Mouse (Mus musculus) CH12.LX (cell line): ENCODE measurements around the gene Hoxc10. TPM values are rescaled to one million over a fixed set of nuclear protein-coding genes. Genes with fewer than 3 reads are reported as not detected.

Experiments used
- DNase-seq: peaks from one replicate; pipeline ENCODE4 v3.0.0-alpha.2; 2013; ENCODE audit errors: extremely low read depth
- H3K27ac ChIP-seq: 2 replicates; pipeline ENCODE4 v1.5.1; 2012; ENCODE audit warnings: low read depth, mild to moderate bottlenecking, control low read depth, moderate library complexity; ENCODE audit not compliant: insufficient read depth
- H3K27me3 ChIP-seq: replicated peaks from 2 replicates; pipeline ENCODE3; 2012; ENCODE audit warnings: inconsistent platforms
- H3K36me3 ChIP-seq, 2 experiments: replicated peaks in 1 of 2; 2 replicates each; pipeline versions ENCODE3 to v1.6.1; 2012; ENCODE audit warnings: inconsistent platforms in 1 of 2, low read length in 1 of 2, mild to moderate bottlenecking in 1 of 2, mixed read lengths in 1 of 2, moderate library complexity in 1 of 2; ENCODE audit not compliant: control insufficient read depth in 1 of 2, insufficient read depth in 1 of 2
- H3K4me1 ChIP-seq, 2 experiments: 2 replicates each; pipeline ENCODE4 v1.6.1; 2012; ENCODE audit warnings: inconsistent platforms in 1 of 2, moderate library complexity in 1 of 2; ENCODE audit not compliant: insufficient read depth in 2 of 2, control insufficient read depth in 1 of 2
- H3K4me2 ChIP-seq: 2 replicates; pipeline ENCODE4 v1.6.1; 2012; ENCODE audit warnings: low read depth, mild to moderate bottlenecking, control low read depth; ENCODE audit not compliant: poor library complexity, insufficient read depth, severe bottlenecking
- H3K4me3 ChIP-seq, 3 experiments: fragments of 150-350 bp in 1 of 3; sonication (generic) in 1 of 3; replicated peaks in 1 of 3; 2 replicates each; pipeline versions ENCODE3 to v1.5.1; 2011 to 2012; ENCODE audit warnings: low read depth in 2 of 3, low read length in 2 of 3, mild to moderate bottlenecking in 2 of 3, moderate library complexity in 2 of 3, control low read depth in 1 of 3, improper control_type of control experiment in 1 of 3, inconsistent platforms in 1 of 3, mixed read lengths in 1 of 3; ENCODE audit not compliant: poor library complexity in 1 of 3
- H3K79me2 ChIP-seq: replicated peaks from 2 replicates; pipeline ENCODE4 v1.6.1; 2012; ENCODE audit warnings: mild to moderate bottlenecking, moderate library complexity; ENCODE audit not compliant: control insufficient read depth, poor library complexity, insufficient read depth, severe bottlenecking; ENCODE audit errors: extremely low read depth
- H3K9ac ChIP-seq: 2 replicates; pipeline ENCODE4 v1.6.1; 2012; ENCODE audit warnings: low read depth, mild to moderate bottlenecking, control low read depth, moderate library complexity; ENCODE audit not compliant: insufficient read depth
- H3K9me3 ChIP-seq: replicated peaks from 2 replicates; pipeline ENCODE3; 2012; ENCODE audit warnings: low read length, inconsistent platforms, mixed read lengths
- BHLHE40 ChIP-seq: IDR thresholded peaks from 2 replicates; pipeline ENCODE4 v1.6.1; 2011; ENCODE audit warnings: mild to moderate bottlenecking, low read depth, low read length, improper control_type of control experiment
- CHD1 ChIP-seq: IDR thresholded peaks from 2 replicates; pipeline ENCODE4 v1.6.1; 2012; ENCODE audit warnings: low read depth, low read length, improper control_type of control experiment, inconsistent platforms
- CHD2 ChIP-seq: IDR thresholded peaks from 2 replicates; pipeline ENCODE4 v1.6.1; 2011; ENCODE audit warnings: low read length, improper control_type of control experiment
- E2F4 ChIP-seq: IDR thresholded peaks from 2 replicates; pipeline ENCODE4 v1.6.1; 2011; ENCODE audit warnings: low read depth, low read length, improper control_type of control experiment; ENCODE audit not compliant: insufficient replicate concordance
- GABPA ChIP-seq: IDR thresholded peaks from 2 replicates; pipeline ENCODE4 v1.6.1; 2012; ENCODE audit warnings: low read depth, low read length, improper control_type of control experiment, inconsistent platforms; ENCODE audit not compliant: insufficient replicate concordance
- JUN ChIP-seq: IDR thresholded peaks from 2 replicates; pipeline ENCODE4 v1.6.1; 2011; ENCODE audit warnings: low read depth, mild to moderate bottlenecking, low read length, improper control_type of control experiment, moderate library complexity; ENCODE audit not compliant: insufficient read depth
- JUND ChIP-seq: conservative IDR thresholded peaks from 2 replicates; pipeline ENCODE4 v1.6.1; 2011; ENCODE audit warnings: low read depth, low read length, improper control_type of control experiment
- MAFK ChIP-seq: IDR thresholded peaks from 2 replicates; pipeline ENCODE4 v1.6.1; 2011; ENCODE audit warnings: low read length, improper control_type of control experiment; ENCODE audit not compliant: insufficient replicate concordance
- MAX ChIP-seq: IDR thresholded peaks from 2 replicates; pipeline ENCODE4 v1.6.1; 2011; ENCODE audit warnings: low read length, improper control_type of control experiment
- MAZ ChIP-seq: IDR thresholded peaks from 2 replicates; pipeline ENCODE4 v1.6.1; 2012; ENCODE audit warnings: low read depth, mild to moderate bottlenecking, inconsistent platforms, low read length, improper control_type of control experiment, moderate library complexity
- MEF2A ChIP-seq: IDR thresholded peaks from 2 replicates; pipeline ENCODE4 v1.6.1; 2014; ENCODE audit warnings: low read depth, mild to moderate bottlenecking, inconsistent platforms, low read length, improper control_type of control experiment, borderline replicate concordance
- MYC ChIP-seq: IDR thresholded peaks from 2 replicates; pipeline ENCODE4 v1.6.1; 2011; ENCODE audit warnings: low read depth, mild to moderate bottlenecking, improper control_type of control experiment, low read length
- POLR2A ChIP-seq: IDR thresholded peaks from 2 replicates; pipeline ENCODE4 v1.6.1; 2011; ENCODE audit warnings: low read depth, mild to moderate bottlenecking, improper control_type of control experiment, low read length
- RAD21 ChIP-seq: IDR thresholded peaks from 2 replicates; pipeline ENCODE4 v1.6.1; 2011; ENCODE audit warnings: low read depth, mild to moderate bottlenecking, low read length, improper control_type of control experiment, moderate library complexity
- SMC3 ChIP-seq: IDR thresholded peaks from 2 replicates; pipeline ENCODE4 v1.6.1; 2011; ENCODE audit warnings: low read depth, low read length, improper control_type of control experiment
- TBP ChIP-seq: conservative IDR thresholded peaks from 2 replicates; pipeline ENCODE4 v1.6.1; 2011; ENCODE audit warnings: low read depth, low read length, improper control_type of control experiment
- UBTF ChIP-seq: IDR thresholded peaks from 2 replicates; pipeline ENCODE4 v1.6.1; 2012; ENCODE audit warnings: low read depth, mild to moderate bottlenecking, inconsistent platforms, low read length, improper control_type of control experiment, moderate library complexity
- USF1 ChIP-seq: IDR thresholded peaks from 2 replicates; pipeline ENCODE4 v1.6.1; 2014; ENCODE audit warnings: low read depth, mild to moderate bottlenecking, inconsistent platforms, low read length, improper control_type of control experiment
- USF2 ChIP-seq: conservative IDR thresholded peaks from 2 replicates; pipeline ENCODE4 v1.6.1; 2011; ENCODE audit warnings: low read depth, low read length, improper control_type of control experiment
- ZKSCAN1 ChIP-seq: IDR thresholded peaks from 2 replicates; pipeline ENCODE4 v1.6.1; 2012; ENCODE audit warnings: low read depth, inconsistent platforms, low read length, improper control_type of control experiment, borderline replicate concordance
- ZMIZ1 ChIP-seq: IDR thresholded peaks from 2 replicates; pipeline ENCODE4 v1.6.1; 2012; ENCODE audit warnings: low read depth, mild to moderate bottlenecking, inconsistent platforms, low read length, improper control_type of control experiment
- dilution Hi-C: fragments of 300-500 bp; cut with MboI; formaldehyde crosslinking; loops from 2 replicates; pipeline ENCODE4 v1.14.3; 2020; ENCODE audit warnings: low sequenced_read_pairs; ENCODE audit not compliant: extremely low pct_unique_long_range_greater_than_20kb, extremely low pct_ligation_motif_present
- in situ Hi-C: fragments of 300-500 bp; cut with MboI; formaldehyde crosslinking; loops from 3 replicates; pipeline ENCODE4 v1.14.3; 2019; ENCODE audit warnings: low sequenced_read_pairs, low pct_ligation_motif_present, low pct_unique_long_range_greater_than_20kb, mixed read lengths
- polyA plus RNA-seq: library from polyadenylated mRNA; unstranded; fragments of >175 nt; gene quantifications from 2 replicates; pipeline ENCODE4 v1.2.1, GENCODE M21; 2012; ENCODE audit warnings: low read depth; ENCODE audit not compliant: insufficient read length
- total RNA-seq, 2 experiments: library from RNA; depleted of rRNA; stranded (reverse); fragments of 300-350 nt in 1 of 2; fragments of >200 nt in 1 of 2; gene quantifications; 2 replicates each; pipeline ENCODE4 v1.2.3; 2012 to 2014

The Hoxc10 gene
- total and polyA plus RNA-seq, 3 experiments: 0.11 TPM; not detected in 2

GRCm38 (mm10) chr15:102977423-102977974 is 10.9 kb downstream of the Hoxc10 start:
- Histone ChIP-seq H3K27me3 (peaks cover 92% of the 10 kb centered on the region), H3K4me2 (no peak overlapping the region), H3K9me3 (no peaks in the 10 kb centered on the region), H3K4me3 (no peak overlapping the region), H3K27ac (no peak overlapping the region), H3K9ac (no peak overlapping the region), H3K4me1 (peaks cover 2 to 20% of the 10 kb centered on the region in 2 experiments; a peak in 2 of 4 replicates), H3K36me3 (no peaks in the 10 kb centered on the region), H3K79me2 (no peaks in the 10 kb centered on the region)
- no peak for DNase-seq
- TF ChIP-seq JUN: no peak
- TF ChIP-seq MAFK: no peak
- TF ChIP-seq MYC: no peak
- TF ChIP-seq SMC3: no peak
- no peak for TF ChIP-seq CHD2
- no peak for TF ChIP-seq ZMIZ1
- TF ChIP-seq JUND: no peak
- no peak for TF ChIP-seq E2F4
- no peak for TF ChIP-seq BHLHE40
- in situ Hi-C loops: no loop called here
- dilution Hi-C loops: no loop called here

GRCm38 (mm10) chr15:102978615-102979515 is 12.3 kb downstream of the Hoxc10 start:
- Histone ChIP-seq H3K27ac (no peak overlapping the region), H3K4me2 (no peak overlapping the region), H3K79me2 (no peaks in the 10 kb centered on the region), H3K27me3 (peaks cover 92% of the 10 kb centered on the region), H3K36me3 (no peaks in the 10 kb centered on the region), H3K4me3 (no peak overlapping the region), H3K9ac (no peak overlapping the region), H3K9me3 (no peaks in the 10 kb centered on the region), H3K4me1 (peaks cover 2 to 20% of the 10 kb centered on the region in 2 experiments; a peak in 3 of 4 replicates)
- in situ Hi-C loops: no loop called here
- dilution Hi-C loops: no loop called here
- DNase-seq: no peak
- no peak for TF ChIP-seq USF2
- TF ChIP-seq POLR2A: no peak
- TF ChIP-seq CHD1: no peak
- TF ChIP-seq UBTF: no peak
- TF ChIP-seq SMC3: no peak
- TF ChIP-seq CHD2: no peak
- no peak for TF ChIP-seq GABPA
- no peak for TF ChIP-seq MAZ
- no peak for TF ChIP-seq RAD21
- TF ChIP-seq TBP: no peak
- TF ChIP-seq ZKSCAN1: no peak
- no peak for TF ChIP-seq MAX
- TF ChIP-seq MEF2A: no peak
- TF ChIP-seq USF1: no peak
